Mouse (Mus musculus) small intestine, adult 2 months (tissue): Measurements from ENCODE around the gene Polr2c.

Experiments
- CTCF ChIP-seq: fragments of 200-500 bp; IDR thresholded peaks from 2 replicates; pipeline ENCODE4 v1.5.1; 2012; ENCODE audit warnings: low read depth, mild to moderate bottlenecking, control low read depth, inconsistent platforms, low read length, moderate library complexity, mixed read lengths; ENCODE audit not compliant: insufficient replicate concordance, insufficient read length; ENCODE audit errors: extremely low read depth
- POLR2A ChIP-seq: fragments of 200-500 bp; IDR thresholded peaks from 2 replicates; pipeline ENCODE4 v1.6.1; 2012; ENCODE audit warnings: low read depth, mild to moderate bottlenecking, control low read depth, inconsistent platforms, low read length, moderate library complexity

DNA sequence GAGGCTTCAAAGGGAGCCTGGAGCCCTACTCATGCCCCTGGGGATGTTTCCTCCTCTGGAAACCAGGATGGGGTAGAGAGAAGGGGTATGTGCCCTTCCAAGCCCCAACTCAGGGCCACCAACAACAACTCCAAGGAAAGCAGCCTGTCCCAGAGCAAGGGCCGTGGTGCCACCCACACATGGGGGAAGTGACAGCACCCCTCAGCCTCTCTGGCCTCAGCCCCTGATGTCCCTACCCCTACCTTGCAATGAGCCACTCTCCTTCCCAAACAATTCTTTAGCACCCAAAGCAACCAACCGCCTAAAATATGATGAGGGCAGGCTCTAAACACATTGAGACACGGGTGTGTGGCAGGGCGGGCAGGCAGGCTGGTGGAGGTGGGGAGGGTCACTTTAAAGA lies 12.8 kb downstream of the Polr2c start:
- no peak for TF ChIP-seq POLR2A
- no peak for TF ChIP-seq CTCF
